Mouse (Mus musculus) thymus, postnatal 14 days (tissue): ENCODE results near the gene Nhsl1.

Experiments
- DNase-seq: peaks from one replicate; pipeline ENCODE4 v3.0.0; 2021

The Nhsl1 gene

DNA sequence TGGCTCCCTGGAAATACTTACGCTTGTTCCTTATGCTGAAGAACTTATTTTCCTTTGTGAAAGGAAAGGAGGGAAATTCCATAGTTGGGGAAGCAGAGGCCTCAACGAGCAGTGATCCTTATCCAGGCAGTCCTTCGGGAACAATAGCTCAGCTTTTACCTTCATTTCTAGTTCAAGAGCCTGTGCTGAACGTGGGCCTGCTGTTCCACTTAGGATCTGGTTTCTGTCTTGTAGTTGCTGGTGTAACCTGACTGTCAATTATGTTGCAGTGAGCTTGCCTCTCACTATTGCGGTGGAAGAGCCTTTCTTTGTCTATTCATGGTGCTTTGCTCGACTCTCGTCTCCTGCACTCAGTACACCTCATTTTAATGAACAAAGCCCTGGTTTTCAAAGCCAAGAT lies 175.5 kb downstream of the Nhsl1 start:
- no peak for DNase-seq

GRCm38 (mm10) chr10:18497066-18497465 lies 178.3 kb downstream of the Nhsl1 start:
- DNase-seq, result no peak

- DNase-seq, result no peak
Observed at GRCm38 (mm10) chr10:18501997-18502396, 183.2 kb downstream of the Nhsl1 start.

- no peak for DNase-seq
Observed at GRCm38 (mm10) chr10:18505690-18506089, 186.9 kb downstream of the Nhsl1 start.

DNA sequence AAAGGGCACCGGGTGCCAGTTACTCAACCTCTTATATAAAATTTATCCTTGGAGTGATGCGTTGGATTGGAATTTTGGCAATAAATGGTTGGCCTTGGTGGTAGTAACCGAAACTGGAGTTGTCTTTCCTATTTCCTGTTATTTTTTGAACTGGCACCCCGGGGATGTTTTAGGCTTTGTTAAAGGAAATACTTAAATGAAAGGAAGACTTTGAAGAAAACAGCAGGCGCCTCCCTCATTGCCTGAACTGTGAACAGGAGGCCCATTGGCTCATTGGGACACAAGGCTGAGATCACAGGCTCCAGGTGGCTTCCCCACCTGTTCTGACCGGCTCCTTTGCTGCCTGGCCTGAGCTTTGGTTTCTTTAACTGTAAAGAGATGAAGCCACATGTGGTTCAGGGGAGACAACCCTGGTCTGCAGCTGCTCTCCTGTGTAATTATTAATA lies 187.7 kb downstream of the Nhsl1 start:
- DNase-seq, result peak; percentile 76

- no peak for DNase-seq
Observed at GRCm38 (mm10) chr10:18507869-18508473, 189.2 kb downstream of the Nhsl1 start.

GRCm38 (mm10) chr10:18508586-18508985 lies 189.8 kb downstream of the Nhsl1 start:
- peak; percentile 80 for DNase-seq

DNA sequence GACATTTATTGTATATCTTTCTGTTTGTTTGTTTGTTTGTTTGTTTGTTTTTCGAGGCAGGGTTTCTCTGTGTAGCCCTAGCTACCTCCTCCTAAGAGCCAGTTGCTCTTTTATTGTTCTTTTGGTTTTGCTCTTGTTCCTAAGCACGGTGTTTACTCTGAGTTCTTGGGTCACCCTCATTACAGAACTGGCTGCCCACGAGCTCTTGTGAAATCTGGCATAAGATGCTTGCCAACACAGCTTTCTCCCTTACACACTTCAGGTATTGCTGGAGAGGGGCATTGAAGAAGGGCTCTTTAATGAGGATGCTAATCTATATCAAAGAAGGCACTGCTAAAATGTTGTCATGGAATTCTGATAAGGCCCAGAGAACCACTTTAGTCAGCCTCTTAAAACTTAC lies 191.9 kb downstream of the Nhsl1 start:
- DNase-seq, result no peak

DNA sequence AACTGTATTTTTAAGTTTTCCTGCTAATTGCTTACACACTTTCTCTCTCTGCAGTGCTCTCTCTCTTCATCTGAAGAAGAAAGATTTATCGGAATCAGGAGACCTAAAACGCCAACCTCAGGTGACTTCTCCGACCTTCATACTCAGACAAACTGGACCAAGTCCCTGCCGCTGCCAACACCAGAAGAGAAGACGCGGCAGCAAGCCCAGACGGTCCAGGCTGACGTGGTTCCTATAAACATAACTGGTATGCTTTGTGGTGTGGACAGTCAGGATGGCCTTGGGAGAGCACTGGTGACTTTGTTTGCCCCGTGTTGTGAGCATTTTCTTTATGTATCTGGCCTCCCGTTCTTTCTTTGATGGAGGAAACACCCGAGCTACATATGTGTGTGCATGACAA lies 192.7 kb downstream of the Nhsl1 start:
- peak; percentile 12 for DNase-seq

DNA sequence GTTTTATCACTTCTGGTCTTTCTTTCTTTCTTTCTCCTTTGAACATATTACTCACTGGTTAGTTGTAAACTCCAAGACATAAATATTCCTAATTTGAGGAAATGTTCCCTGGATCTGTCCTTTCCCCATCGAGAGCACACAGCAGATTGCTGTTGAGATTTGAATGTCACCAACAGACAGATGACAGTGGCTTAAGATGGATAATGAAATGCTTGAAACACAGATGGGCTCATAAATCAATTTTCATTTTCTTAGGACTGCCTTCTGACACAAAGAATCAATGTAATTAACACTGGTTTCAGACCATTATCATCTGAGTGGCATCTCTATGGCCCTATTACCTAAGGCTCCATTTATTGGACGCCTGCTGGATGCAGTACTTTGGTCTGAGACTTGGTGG lies 203.8 kb downstream of the Nhsl1 start:
- DNase-seq, result no peak

DNA sequence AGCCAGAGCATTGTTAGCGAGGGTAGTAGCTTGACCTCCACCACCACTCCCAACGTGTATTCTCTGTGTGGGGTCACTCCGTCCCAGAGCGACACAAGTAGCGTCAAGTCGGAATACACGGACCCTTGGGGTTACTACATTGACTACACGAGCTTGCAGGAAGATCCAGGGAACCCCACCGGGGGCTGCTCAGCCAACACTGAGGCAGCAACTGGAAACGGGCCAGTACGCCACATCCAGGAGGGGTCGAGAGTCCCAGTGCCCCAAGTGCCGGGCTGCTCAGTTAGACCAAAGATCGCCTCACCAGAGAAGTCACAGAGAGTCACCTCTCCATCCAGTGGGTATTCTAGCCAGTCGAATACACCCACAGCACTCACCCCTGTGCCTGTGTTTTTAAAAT lies 206.5 kb downstream of the Nhsl1 start:
- no peak for DNase-seq

DNA sequence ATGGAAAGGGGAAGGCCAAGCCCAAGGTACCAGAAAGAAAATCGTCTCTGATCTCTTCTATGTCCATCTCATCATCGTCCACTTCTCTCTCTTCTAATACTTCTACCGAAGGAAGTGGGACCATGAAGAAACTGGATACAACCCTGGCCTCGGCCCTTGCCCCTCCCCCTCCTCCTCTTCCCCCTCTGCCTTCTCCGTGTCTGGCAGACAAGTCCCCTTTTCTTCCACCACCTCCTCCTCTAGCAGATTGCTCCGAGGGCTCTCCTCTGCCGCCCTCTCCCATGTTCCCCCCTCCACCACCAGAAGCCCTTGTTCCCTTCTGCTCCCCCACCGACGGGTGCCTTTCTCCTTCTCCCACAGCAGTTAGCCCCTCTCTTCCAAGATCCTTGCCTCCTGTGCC lies 206.9 kb downstream of the Nhsl1 start:
- no peak for DNase-seq

DNA sequence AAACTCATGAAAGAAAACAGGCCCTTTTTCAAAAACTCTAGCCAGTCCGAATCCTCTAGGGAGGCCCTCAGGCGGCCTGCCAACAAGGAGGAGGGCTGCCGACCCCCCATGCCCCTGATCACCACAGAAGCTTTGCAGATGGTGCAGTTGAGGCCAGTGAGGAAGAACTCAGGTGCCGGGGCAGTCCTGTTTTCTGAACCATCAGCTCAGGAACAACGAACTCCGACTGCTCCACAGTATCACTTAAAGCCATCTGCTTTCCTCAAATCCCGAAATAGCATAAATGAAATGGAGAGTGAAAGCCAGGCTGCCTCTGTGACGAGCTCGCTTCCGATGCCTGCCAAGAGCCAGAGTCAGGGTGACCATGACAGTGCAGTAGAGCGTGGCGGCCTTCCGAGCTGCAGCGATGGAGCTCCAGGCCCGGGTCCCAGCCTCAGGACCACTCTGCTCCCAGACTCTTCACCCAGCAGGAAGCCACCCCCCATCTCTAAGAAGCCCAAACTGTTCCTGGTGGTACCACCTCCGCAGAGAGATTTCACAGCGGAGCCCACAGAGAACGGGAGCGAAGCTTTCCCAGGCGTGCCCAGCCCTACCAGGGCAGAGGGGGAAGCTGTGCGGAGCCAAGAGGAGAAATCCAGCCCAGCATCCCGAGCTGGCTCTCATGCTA lies 207.5 kb downstream of the Nhsl1 start:
- no peak for DNase-seq

DNA sequence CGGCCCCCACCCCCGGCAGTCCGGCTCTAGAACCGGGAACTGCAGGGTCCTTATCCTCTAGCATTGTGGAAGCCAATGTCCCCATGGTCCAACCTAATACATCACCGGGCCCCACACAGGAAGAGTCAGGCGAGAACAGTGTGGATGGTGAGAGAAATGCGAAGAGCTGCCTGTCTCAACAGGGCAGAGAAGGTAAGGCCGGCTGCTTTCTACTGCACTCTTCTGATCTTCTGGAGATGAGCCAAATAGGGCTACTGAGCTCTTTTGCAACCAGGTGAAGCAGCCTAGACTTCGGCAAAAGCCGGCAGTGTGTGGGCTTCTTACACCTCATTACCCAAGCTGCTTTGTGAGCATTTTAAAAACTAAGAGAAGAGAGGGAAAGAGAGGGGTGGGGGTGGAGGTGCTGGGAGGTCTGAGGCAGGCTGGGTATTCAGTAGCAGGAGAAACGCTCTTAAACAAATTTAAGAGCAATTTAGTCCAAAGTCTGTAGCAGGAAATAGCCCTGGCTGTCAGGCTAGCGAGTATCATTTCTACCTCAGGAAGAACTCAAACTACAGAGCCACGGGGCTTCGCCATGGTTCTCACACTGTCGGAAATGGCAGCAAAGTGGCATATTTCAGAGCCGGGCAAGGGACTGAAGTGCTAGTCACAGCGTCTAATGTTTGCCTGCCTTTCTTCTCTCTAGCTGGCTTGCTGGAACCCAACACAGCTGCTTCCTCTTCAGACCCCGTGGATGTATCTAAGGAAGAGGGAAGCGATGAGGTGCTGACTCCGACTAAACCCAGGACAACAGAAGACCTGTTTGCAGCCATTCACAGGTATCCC lies 208.3 kb downstream of the Nhsl1 start:
- peak; percentile 60 for DNase-seq

DNA sequence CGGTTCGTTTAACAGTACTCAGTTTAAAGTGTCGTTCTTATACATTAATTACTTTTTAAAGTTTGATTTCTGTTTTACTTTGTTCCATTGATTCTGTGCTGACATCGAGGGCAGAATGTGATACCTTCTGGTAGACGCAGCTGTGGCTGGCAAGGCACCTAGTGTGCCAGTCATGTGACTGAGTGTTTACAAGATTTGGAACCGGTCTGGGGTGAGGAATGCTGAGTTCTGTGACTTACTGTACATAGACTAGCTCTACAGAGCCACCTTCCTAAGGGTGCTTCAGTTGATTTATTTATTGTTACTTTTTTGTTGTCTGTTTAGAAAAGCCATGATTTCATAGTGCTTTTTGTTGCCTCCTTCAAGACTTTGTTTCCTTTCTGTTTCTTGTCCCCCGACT lies 209.0 kb downstream of the Nhsl1 start:
- DNase-seq, result peak; percentile 76

DNA sequence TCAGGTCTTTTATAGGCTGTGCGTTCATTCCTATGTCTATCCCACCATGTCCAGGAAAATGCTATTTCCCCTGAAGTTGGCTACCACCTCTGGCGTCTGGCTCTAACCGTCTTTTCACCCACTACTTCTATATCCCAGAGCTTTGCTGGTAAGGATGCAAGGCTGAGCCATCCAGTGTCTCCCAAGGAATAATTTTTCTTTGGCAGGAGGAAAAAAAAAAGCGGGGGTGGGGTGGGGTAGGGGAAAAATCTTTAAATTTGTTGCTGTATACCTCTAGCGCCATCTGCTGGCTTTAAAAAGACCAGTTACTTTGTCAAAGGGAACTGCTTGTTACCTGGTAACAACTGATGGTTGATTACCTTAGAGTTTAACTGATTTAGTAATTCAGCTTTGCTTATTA lies 209.7 kb downstream of the Nhsl1 start:
- peak; percentile 65 for DNase-seq

GRCm38 (mm10) chr10:18529177-18529576 lies 210.4 kb downstream of the Nhsl1 start:
- no peak for DNase-seq

- no peak for DNase-seq
Observed at GRCm38 (mm10) chr10:18530161-18530560, 211.4 kb downstream of the Nhsl1 start.

GRCm38 (mm10) chr10:18532293-18532692 lies 213.5 kb downstream of the Nhsl1 start:
- DNase-seq, result peak; percentile 49

DNA sequence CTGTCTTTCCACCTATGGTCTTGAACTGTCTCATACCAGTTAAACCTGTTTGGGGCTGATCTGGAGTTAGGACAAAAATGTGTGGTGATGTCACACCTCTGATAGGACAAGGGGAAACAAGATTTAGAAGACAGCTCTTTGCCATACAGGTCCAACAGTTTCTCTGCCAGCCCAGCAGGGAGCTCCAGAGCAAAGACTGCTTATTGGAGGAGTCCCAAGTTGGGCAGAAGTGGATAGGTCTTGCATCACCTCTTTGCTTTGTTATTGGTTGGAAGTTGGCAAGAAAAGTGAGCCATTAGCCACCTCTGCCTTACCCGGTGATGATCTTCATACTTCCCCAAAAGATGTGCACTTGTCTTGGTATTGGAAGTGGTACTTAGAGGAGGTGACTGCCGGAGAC lies 218.1 kb downstream of the Nhsl1 start:
- no peak for DNase-seq

- no peak for DNase-seq
Observed at GRCm38 (mm10) chr10:18545309-18545708, 226.5 kb downstream of the Nhsl1 start.

GRCm38 (mm10) chr10:18545813-18546235 lies 227.0 kb downstream of the Nhsl1 start, which contains the start of gene Hebp2:
Gene Hebp2 (minus strand): TSS chr10:18546076.
- DNase-seq, result peak; percentile 55

DNA sequence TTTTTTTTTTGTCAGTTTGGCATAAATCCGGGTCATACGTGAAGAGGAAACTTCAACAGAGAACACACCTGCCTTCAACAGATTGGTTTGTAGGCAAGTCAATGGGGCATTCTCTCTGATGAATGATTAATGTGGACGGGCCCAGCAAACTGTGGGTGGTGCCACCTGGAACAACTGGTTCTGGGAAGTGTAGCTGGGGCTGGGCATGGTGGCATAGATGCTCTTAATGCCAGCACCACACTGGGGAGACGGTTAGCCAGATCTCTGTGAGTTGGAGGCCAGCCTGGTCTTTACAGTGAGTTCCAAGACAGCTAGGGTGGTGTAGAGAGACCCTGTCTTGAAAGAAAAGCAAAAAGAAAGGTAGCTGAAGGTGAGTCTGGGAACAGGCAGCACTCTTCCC lies 228.6 kb downstream of the Nhsl1 start:
- DNase-seq, result no peak
